Mouse (Mus musculus) liver, embryonic 16.5 days (tissue): ENCODE measurements around the gene Chit1. TPM values are rescaled to one million over a fixed set of nuclear protein-coding genes. Genes with fewer than 3 reads are reported as not detected.
A peak's percentile ranks its signal among the peaks of the same experiment; 100 is the strongest.

Source experiments
- ATAC-seq: fragments of 200-750 bp; cut with Nextera tagmentation; 2 replicates; pipeline ENCODE4 v1.8.0; 2017; ENCODE audit warnings: low read depth, mild to moderate bottlenecking, moderate number of reproducible peaks, moderate library complexity
- H3K27ac ChIP-seq: fragments of 300-500 bp; sonication (generic); 2 replicates; pipeline ENCODE4 v1.5.1; 2014; ENCODE audit warnings: mild to moderate bottlenecking, low read length
- H3K27me3 ChIP-seq: fragments of 300-500 bp; sonication (generic); 2 replicates; pipeline ENCODE4 v1.6.1; 2014; ENCODE audit warnings: low read depth, low read length, mixed read lengths; ENCODE audit not compliant: control insufficient read depth, insufficient read depth
- H3K36me3 ChIP-seq: fragments of 300-500 bp; sonication (generic); 2 replicates; pipeline ENCODE4 v1.6.1; 2014; ENCODE audit warnings: mild to moderate bottlenecking; ENCODE audit not compliant: control insufficient read depth, insufficient read depth
- H3K4me1 ChIP-seq: fragments of 300-500 bp; sonication (generic); 2 replicates; pipeline ENCODE4 v1.6.1; 2014; ENCODE audit warnings: low read depth, low read length, mixed read lengths; ENCODE audit not compliant: control insufficient read depth
- H3K4me2 ChIP-seq: fragments of 300-500 bp; sonication (generic); 2 replicates; pipeline ENCODE4 v1.6.1; 2014; ENCODE audit warnings: low read depth, low read length, mixed read lengths
- H3K4me3 ChIP-seq: fragments of 300-500 bp; sonication (generic); 2 replicates; pipeline ENCODE4 v1.5.1; 2014; ENCODE audit warnings: low read depth, mild to moderate bottlenecking, low read length
- H3K9ac ChIP-seq: fragments of 300-500 bp; sonication (generic); 2 replicates; pipeline ENCODE4 v1.6.1; 2014; ENCODE audit warnings: low read depth, low read length
- H3K9me3 ChIP-seq: fragments of 300-500 bp; sonication (generic); replicated peaks from 2 replicates; pipeline ENCODE4 v1.6.1; 2016; ENCODE audit warnings: low read length; ENCODE audit not compliant: control insufficient read depth
- WGBS: fragments of 180-500 bp; shearing (Covaris S2); extraction: QIAGEN DNeasy Blood & Tissue Kit; methylation state at CpG from one replicate; pipeline ENCODE4 v1.1.7; 2014; ENCODE audit not compliant: insufficient replicate concordance; 5-methylcytosine and 5-hydroxymethylcytosine counted together
- polyA plus RNA-seq: library from polyadenylated mRNA; unstranded; fragments of >200 nt; fragmentation: Nextera tagmentation; extraction: Ambion mirVana; gene quantifications from 2 replicates; pipeline ENCODE4 v1.2.1, GENCODE M21; 2015

The Chit1 gene
- polyA plus RNA-seq, 1 experiment from 2014 or later: 0.19 TPM

DNA sequence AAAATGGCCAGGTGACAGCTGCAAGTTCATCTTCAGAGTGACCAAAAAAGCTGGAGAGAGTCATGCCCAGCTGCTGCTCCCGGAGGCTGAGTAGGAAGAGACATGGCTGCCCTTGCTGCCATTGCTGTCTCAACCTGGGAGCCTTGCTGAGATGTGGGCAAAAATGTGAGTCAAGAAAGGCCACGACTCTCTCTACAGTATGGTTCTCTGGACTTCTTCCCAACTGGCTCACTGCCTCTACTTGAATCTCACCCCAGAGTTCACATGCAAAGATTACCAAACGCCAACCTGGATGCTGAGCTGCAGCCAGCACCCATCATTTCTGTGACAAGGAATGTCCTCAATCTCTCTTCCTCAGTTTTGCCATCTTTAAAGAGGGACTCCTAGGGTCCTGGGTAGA, 26.9 kb upstream of the Chit1 start:
- Histone ChIP-seq H3K9me3 (no peaks in the 10 kb centered on the region), H3K36me3 (no peaks in the 10 kb centered on the region), H3K4me1 (peaks cover 92% of the 10 kb centered on the region), H3K9ac (peak overlapping the region; percentile 65; the same call in 1 of the 2 replicates), H3K27me3 (no peaks in the 10 kb centered on the region), H3K4me2 (no peak overlapping the region), H3K27ac (peak overlapping the region; percentile 93), H3K4me3 (no peak overlapping the region)
- WGBS: 74% methylated on average over 3 of the region's 3 CpGs
- no peak for ATAC-seq

DNA sequence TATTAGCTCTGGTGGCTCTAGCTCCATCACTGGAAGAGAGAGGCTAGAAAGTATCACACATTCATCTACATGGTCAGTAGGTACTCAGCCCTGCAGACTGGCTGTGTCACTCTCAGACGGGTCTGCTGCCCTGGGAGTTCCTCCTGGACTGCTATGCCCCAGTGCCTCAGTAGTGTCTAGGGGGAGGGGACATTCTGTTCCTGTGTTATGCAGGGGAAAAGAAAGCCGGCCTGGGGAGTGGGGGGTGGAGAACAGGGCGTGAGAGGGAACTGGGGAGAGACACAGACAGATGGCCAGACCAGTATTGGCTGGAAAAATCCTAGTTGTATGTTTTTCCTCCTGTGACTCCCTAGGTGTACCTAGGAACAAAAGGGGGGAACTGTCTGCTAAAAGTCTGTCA, 25.0 kb upstream of the Chit1 start:
- no peak for ATAC-seq
- peak overlapping the region; percentile 63; the same call in 1 of the 2 replicates for H3K9ac ChIP-seq
- WGBS: 34% methylated on average over 3 of the region's 3 CpGs
- no peaks in the 10 kb centered on the region for H3K27me3 ChIP-seq
- no peak overlapping the region for H3K4me3 ChIP-seq
- peak overlapping the region; percentile 7; the same call in 1 of the 2 replicates for H3K4me2 ChIP-seq
- peak overlapping the region; percentile 87 for H3K27ac ChIP-seq
- H3K36me3 ChIP-seq: no peaks in the 10 kb centered on the region
- peaks cover 77% of the 10 kb centered on the region for H3K4me1 ChIP-seq
- H3K9me3 ChIP-seq: no peaks in the 10 kb centered on the region

DNA sequence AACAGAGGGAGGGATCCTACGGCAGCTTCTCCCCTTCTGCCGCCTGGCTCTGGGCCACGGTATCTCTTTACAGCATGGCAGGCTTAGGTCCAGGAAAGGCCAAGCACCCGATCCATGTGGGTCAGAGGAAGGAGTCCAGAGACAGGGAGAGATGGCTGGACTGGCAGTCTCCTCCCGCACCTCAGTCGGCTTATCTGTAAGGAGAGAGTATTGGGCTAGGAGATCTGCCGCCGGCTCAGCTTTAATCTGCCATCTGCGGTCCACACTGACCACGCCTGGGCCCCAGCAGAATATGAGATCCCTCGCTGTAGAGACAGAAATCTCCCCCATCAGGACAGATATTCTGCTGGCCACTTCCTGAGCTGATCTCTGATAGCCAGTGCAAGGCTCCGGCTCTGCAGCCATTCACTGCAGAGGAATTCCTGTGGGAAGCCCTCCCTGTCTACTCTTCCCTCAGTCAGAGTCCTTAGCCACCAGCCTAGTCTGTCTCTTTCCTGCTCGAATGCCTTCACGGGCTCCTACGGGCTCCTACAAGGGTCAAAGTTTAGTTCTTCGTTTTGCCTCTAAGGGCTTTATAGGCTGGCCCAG, 24.1 kb upstream of the Chit1 start:
- peak overlapping the region; percentile 87 for H3K27ac ChIP-seq
- H3K36me3 ChIP-seq: no peaks in the 10 kb centered on the region
- ATAC-seq: peak; percentile 64
- WGBS: 17% methylated on average over 16 of the region's 16 CpGs
- H3K4me1 ChIP-seq: peaks cover 76% of the 10 kb centered on the region
- peak overlapping the region; percentile 63 for H3K9ac ChIP-seq
- H3K4me3 ChIP-seq: peak overlapping the region; percentile 50
- H3K9me3 ChIP-seq: no peaks in the 10 kb centered on the region
- H3K27me3 ChIP-seq: no peaks in the 10 kb centered on the region
- peak overlapping the region; percentile 71 for H3K4me2 ChIP-seq

DNA sequence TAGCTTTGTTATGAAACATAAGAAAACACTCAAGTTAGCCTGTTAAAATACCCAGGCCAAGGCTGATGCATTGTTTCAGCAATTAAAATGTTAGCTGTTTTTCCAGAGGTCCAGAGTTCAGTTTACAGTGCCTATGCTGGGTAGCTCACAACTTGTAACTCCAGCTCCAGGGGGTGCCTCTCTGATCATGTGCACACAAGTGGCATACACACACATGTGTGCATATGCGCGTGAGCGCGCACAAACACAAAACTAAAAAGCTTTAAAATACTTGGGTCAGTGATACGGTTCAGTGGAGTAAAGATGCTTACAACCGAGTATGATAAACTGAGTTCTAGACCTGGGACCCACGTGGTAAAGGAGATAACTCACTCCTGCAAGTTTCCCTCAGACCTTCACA, 22.0 kb upstream of the Chit1 start:
- 66% methylated on average over 7 of the region's 7 CpGs for WGBS
- H3K27ac ChIP-seq: peak overlapping the region; percentile 60
- H3K36me3 ChIP-seq: no peaks in the 10 kb centered on the region
- peaks cover 73% of the 10 kb centered on the region for H3K4me1 ChIP-seq
- no peaks in the 10 kb centered on the region for H3K9me3 ChIP-seq
- no peak for ATAC-seq
- no peak overlapping the region for H3K4me3 ChIP-seq
- H3K27me3 ChIP-seq: no peaks in the 10 kb centered on the region
- H3K4me2 ChIP-seq: no peak overlapping the region
- no peak overlapping the region for H3K9ac ChIP-seq

DNA sequence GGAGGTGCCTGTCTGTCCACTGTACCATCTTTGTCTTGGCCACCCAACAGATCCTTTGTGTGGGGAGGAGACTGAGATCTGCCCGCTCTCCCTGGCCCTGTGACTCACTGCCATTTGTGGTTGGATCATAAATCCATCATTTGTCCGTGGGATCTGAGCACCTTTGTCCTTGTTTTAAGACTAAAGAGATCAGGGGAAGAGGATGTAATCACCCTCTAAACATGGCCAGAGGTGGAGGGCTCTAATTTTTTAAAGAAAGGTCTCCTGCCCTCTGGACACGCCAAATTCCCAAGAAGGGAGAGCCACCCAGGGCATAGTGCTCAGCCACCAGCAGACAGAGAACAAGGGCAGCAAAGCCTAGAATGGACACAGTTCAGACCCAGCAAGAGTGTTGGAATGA, 19.2 kb upstream of the Chit1 start:
- WGBS: 72% methylated on average over 3 of the region's 3 CpGs
- ATAC-seq: no peak
- H3K4me3 ChIP-seq: no peak overlapping the region
- H3K4me2 ChIP-seq: peak overlapping the region; percentile 95; the same call in 1 of the 2 replicates
- no peaks in the 10 kb centered on the region for H3K36me3 ChIP-seq
- peaks cover 77% of the 10 kb centered on the region for H3K4me1 ChIP-seq
- H3K9me3 ChIP-seq: no peaks in the 10 kb centered on the region
- peak overlapping the region; percentile 69 for H3K9ac ChIP-seq
- no peaks in the 10 kb centered on the region for H3K27me3 ChIP-seq
- peak overlapping the region; percentile 99 for H3K27ac ChIP-seq

DNA sequence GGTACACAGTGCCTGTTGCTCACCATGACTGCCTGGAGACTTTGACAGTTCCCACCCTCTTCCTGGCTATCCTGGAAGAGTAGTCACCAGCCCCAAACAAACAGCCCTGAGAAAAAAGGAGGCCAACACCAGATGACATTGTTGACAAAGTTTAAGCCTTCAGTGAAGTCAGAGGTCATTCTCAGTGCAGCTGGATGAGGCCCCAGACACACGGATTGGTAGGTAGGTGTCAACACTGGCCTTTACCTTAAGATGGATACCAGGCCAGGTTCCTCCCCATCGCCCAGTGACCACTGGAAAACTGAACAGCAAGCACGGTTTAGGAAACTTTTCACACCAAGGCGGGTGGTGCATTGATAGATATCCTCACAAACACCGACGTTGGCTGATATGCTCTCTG, 18.7 kb upstream of the Chit1 start:
- no peaks in the 10 kb centered on the region for H3K27me3 ChIP-seq
- ATAC-seq: no peak
- H3K27ac ChIP-seq: peak overlapping the region; percentile 99
- H3K4me1 ChIP-seq: peaks cover 77% of the 10 kb centered on the region
- H3K4me3 ChIP-seq: peak overlapping the region; percentile 70
- 16% methylated on average over 6 of the region's 6 CpGs for WGBS
- peak overlapping the region; percentile 69 for H3K9ac ChIP-seq
- H3K9me3 ChIP-seq: no peaks in the 10 kb centered on the region
- H3K4me2 ChIP-seq: peak overlapping the region; percentile 95
- H3K36me3 ChIP-seq: no peaks in the 10 kb centered on the region

DNA sequence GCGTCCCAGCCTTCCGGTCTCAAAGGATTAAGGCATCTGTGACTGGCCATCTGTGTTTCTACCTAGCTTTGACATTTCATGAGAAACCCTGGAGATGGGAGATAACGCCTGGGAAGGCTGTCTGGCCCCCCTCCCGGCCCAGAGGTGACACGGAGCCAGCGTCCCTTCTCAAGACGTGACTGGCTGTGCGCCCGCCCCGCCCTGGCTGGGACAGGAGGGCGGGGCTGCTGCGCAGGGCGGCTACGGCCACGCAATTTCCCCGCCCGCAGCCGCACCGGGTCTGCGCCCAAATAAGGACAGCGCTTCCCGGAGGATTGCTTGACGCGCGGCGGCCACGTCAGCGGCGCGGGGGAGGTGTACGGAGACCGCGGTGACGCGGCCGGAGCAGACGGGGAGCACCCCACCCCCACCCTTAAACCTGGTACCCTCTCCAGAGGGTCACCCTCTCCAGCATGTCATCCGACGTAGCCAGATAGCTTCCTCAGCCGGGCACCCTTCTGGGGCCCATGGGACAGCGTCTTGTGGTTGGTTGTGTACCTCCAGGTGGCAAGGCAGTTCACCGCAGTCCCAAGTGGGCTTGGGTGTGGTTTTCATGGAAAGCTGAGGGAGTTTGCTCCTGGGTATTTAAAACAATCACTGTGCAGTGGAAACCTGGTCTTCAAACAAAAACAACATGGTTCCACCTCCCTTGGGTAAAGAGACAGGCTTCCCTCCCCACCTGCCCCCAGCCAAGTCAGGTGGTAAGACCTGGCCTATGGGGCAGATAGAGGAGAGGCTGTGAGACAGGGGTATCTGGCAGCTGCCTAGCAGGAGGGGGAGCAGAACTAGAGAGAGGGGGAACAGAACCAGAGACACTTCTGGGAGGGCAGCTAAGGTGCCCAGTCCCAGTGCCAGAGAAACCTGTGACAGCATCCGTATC, 17.9 kb upstream of the Chit1 start:
- peak; percentile 96 for ATAC-seq
- Histone ChIP-seq H3K9me3 (no peaks in the 10 kb centered on the region), H3K9ac (peak overlapping the region; percentile 91), H3K27ac (peak overlapping the region; percentile 99), H3K4me1 (peaks cover 78% of the 10 kb centered on the region), H3K36me3 (no peaks in the 10 kb centered on the region), H3K27me3 (no peaks in the 10 kb centered on the region), H3K4me3 (peak overlapping the region; percentile 70), H3K4me2 (peak overlapping the region; percentile 95)
- 2% methylated on average over 43 of the region's 43 CpGs for WGBS

DNA sequence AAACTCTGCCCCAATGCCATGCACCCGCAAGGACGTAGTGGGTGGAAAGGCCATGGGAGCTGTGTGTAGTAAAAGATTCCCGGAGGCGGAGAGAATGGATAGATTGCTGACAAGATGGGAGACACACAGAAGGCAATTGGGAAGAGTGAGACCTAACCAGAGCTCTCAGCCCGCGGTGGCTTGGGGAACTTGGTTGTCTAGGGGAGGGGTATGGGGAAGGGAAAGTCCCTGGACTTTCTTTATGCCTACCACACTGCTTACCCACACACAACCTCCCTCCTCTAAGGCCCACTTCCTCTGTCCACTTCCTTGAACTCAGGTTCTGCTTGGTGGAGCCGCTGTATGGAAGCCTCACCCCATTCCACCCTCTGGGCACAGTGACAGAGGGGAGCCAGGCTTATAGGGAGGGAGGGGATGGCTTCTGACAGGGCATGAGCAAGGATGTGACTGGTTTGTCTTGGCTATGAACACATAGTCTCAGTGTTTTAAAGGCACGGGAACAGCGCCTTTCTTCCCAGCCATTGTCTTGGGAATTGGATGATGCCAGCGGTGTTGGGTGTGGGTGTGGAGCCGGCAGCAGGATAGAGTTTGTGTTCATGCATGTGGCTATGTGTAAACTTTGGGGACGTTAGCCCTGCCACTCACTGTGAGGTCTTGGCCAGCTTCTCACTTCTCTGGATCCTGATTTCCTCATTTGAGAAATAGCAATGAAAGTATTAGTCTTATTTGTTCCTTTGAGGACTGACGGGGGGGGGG, 17.1 kb upstream of the Chit1 start:
- no peaks in the 10 kb centered on the region for H3K9me3 ChIP-seq
- H3K4me1 ChIP-seq: peaks cover 80% of the 10 kb centered on the region
- H3K27me3 ChIP-seq: no peaks in the 10 kb centered on the region
- no peaks in the 10 kb centered on the region for H3K36me3 ChIP-seq
- ATAC-seq: no peak
- peak overlapping the region; percentile 95 for H3K4me2 ChIP-seq
- H3K4me3 ChIP-seq: peak overlapping the region; percentile 70
- peak overlapping the region; percentile 99 for H3K27ac ChIP-seq
- peak overlapping the region; percentile 91 for H3K9ac ChIP-seq
- WGBS: 42% methylated on average over 13 of the region's 13 CpGs
